Mouse (Mus musculus) midbrain, embryonic 16.5 days (tissue): ENCODE data around the gene Klhl8. TPM values are rescaled to one million over a fixed set of nuclear protein-coding genes. Genes with fewer than 3 reads are reported as not detected.

ENCODE experiments used
- ATAC-seq: fragments of 200-750 bp; cut with Nextera tagmentation; 2 replicates; pipeline ENCODE4 v1.8.0; 2017; ENCODE audit warnings: moderate TSS enrichment
- H3K27ac ChIP-seq: fragments of 300-500 bp; sonication (generic); 2 replicates; pipeline ENCODE4 v1.5.1; 2014; ENCODE audit warnings: mild to moderate bottlenecking, low read length, mixed read lengths
- H3K27me3 ChIP-seq: fragments of 300-500 bp; sonication (generic); 2 replicates; pipeline ENCODE4 v1.6.1; 2014; ENCODE audit warnings: low read depth, low read length, mixed read lengths; ENCODE audit not compliant: control insufficient read depth, insufficient read depth
- H3K36me3 ChIP-seq: fragments of 300-500 bp; sonication (generic); 2 replicates; pipeline ENCODE4 v1.6.1; 2014; ENCODE audit warnings: mild to moderate bottlenecking, low read length, moderate library complexity, mixed read lengths; ENCODE audit not compliant: control insufficient read depth, insufficient read depth
- H3K4me1 ChIP-seq: fragments of 300-500 bp; sonication (generic); 2 replicates; pipeline ENCODE4 v1.6.1; 2014; ENCODE audit warnings: mild to moderate bottlenecking, low read length, mixed read lengths; ENCODE audit not compliant: control insufficient read depth, insufficient read depth
- H3K4me2 ChIP-seq: fragments of 300-500 bp; sonication (generic); 2 replicates; pipeline ENCODE4 v1.6.1; 2014; ENCODE audit warnings: mild to moderate bottlenecking, low read length, mixed read lengths
- H3K4me3 ChIP-seq: fragments of 300-500 bp; sonication (generic); 2 replicates; pipeline ENCODE4 v1.5.1; 2014; ENCODE audit warnings: low read depth, mild to moderate bottlenecking, low read length, moderate library complexity, mixed read lengths
- H3K9ac ChIP-seq: fragments of 300-500 bp; sonication (generic); 2 replicates; pipeline ENCODE4 v1.6.1; 2014; ENCODE audit warnings: low read depth, low read length, mixed read lengths
- H3K9me3 ChIP-seq: fragments of 300-500 bp; sonication (generic); replicated peaks from 2 replicates; pipeline ENCODE4 v1.6.1; 2014; ENCODE audit warnings: mild to moderate bottlenecking, low read length, mixed read lengths; ENCODE audit not compliant: control insufficient read depth, poor library complexity, severe bottlenecking
- WGBS: fragments of 180-500 bp; shearing (Covaris S2); extraction: QIAGEN DNeasy Blood & Tissue Kit; methylation state at CpG from one replicate; pipeline ENCODE4 v1.1.7; 2014; 5-methylcytosine and 5-hydroxymethylcytosine counted together
- polyA plus RNA-seq: library from polyadenylated mRNA; unstranded; fragments of >200 nt; fragmentation: Nextera tagmentation; extraction: Ambion mirVana; gene quantifications from 2 replicates; pipeline ENCODE4 v1.2.1, GENCODE M21; 2015

Gene Klhl8
- polyA plus RNA-seq, 1 experiment from 2014 or later = 49.7 TPM

DNA sequence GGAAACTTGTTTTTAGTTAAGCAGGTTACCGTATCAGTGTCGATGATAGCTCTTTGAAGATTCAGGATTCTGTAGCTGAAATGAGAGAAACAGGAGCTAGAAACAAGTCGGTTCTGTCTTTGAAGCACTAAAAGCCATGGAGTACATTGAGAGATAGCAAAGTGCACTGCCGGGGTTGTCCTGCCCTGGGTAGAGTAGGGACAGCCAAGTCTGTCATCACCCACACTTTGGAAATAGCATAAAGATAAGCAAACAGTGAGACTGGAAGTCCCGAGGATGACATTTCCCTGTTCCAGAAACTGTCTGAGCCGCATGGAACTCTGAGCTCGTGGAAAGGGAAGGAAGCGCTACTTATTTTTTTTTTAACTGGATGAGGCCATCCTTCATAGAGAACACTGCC, 82.3 kb downstream of the Klhl8 start:
- no peak for ATAC-seq
- no peak overlapping the region for H3K9ac ChIP-seq
- no peaks in the 10 kb centered on the region for H3K27me3 ChIP-seq
- H3K9me3 ChIP-seq = no peaks in the 10 kb centered on the region
- H3K27ac ChIP-seq = no peak overlapping the region
- H3K4me2 ChIP-seq = no peak overlapping the region
- no peak overlapping the region for H3K4me3 ChIP-seq
- H3K4me1 ChIP-seq = no peaks in the 10 kb centered on the region
- 79% methylated on average over 8 of the region's 8 CpGs for WGBS
- H3K36me3 ChIP-seq = no peaks in the 10 kb centered on the region

- WGBS = 83% methylated on average over 21 of the region's 21 CpGs
- no peaks in the 10 kb centered on the region for H3K4me1 ChIP-seq
- no peak overlapping the region for H3K4me2 ChIP-seq
- H3K27me3 ChIP-seq = no peaks in the 10 kb centered on the region
- H3K27ac ChIP-seq = no peak overlapping the region
- no peak for ATAC-seq
- no peaks in the 10 kb centered on the region for H3K36me3 ChIP-seq
- H3K4me3 ChIP-seq = no peak overlapping the region
- H3K9ac ChIP-seq = no peak overlapping the region
- no peaks in the 10 kb centered on the region for H3K9me3 ChIP-seq
Measured at GRCm38 (mm10) chr5:103828304-103828703, 82.8 kb downstream of the Klhl8 start.

DNA sequence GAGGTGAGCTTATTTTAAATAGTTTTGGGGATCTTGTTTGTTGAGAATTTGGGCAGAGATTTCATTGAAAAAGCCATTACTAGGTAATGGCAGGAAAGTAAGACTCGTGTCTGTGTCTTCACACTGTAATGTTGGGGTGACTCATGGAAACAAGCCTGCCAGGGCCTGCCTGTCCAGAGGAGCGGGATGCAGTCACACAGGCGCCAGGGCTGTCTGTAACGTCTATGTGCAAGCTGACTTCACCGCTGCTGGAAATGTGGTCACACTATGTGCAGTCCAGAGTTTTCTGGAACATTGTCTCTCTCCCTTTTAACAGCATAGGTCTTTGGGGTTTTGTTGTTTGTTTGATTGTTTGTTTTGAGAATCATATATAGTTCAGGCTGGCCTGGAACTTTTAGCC, 88.1 kb downstream of the Klhl8 start:
- no peak overlapping the region for H3K4me2 ChIP-seq
- H3K27me3 ChIP-seq = no peaks in the 10 kb centered on the region
- no peaks in the 10 kb centered on the region for H3K9me3 ChIP-seq
- ATAC-seq = no peak
- WGBS = 96% methylated on average over 5 of the region's 5 CpGs
- no peak overlapping the region for H3K9ac ChIP-seq
- no peaks in the 10 kb centered on the region for H3K4me1 ChIP-seq
- H3K36me3 ChIP-seq = no peaks in the 10 kb centered on the region
- H3K27ac ChIP-seq = no peak overlapping the region
- H3K4me3 ChIP-seq = no peak overlapping the region

DNA sequence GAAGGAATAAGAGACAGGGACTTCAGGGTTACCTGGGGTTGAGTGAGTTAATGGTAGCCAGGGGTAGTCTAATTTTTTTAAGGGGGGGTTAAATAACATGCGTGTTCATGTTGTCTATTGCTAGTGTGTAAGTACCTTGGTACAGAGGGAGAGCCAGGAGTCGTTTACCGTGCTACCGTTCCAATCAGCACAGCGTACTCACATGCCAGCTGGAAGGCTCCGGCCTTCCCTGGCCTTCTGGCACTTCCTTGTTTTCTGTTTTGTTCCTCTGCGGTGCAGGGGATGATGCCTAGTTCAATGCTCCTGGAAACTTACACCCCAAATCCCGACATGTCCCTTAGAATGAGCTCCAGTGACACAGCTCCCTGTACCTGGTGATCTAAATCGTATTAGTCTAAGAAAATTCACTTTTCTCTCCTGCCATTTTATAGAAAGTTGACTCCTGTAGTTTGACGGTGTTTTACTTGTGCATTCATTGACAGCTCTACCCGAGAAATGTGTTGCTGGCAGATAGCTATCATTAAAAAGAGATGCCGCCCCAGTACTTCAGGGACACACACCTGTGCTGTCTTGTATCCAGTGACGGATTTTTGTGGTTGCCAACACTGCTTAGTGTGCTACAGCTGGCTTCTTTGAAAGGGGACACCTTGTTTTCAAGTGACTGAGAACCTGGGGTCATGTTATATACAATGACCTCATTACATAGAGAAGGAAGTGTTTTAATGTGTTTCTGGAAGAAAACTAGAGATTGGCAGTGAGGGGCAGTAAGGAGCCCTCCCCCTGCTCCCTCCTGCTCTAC, 89.4 kb downstream of the Klhl8 start:
- Histone ChIP-seq H3K9ac (no peak overlapping the region), H3K9me3 (no peaks in the 10 kb centered on the region), H3K4me2 (no peak overlapping the region), H3K27me3 (no peaks in the 10 kb centered on the region), H3K4me1 (no peaks in the 10 kb centered on the region), H3K4me3 (no peak overlapping the region), H3K36me3 (no peaks in the 10 kb centered on the region), H3K27ac (no peak overlapping the region)
- ATAC-seq = no peak
- 89% methylated on average over 13 of the region's 13 CpGs for WGBS

GRCm38 (mm10) chr5:103821062-103821461, 90.0 kb downstream of the Klhl8 start:
- Histone ChIP-seq H3K4me1 (no peaks in the 10 kb centered on the region), H3K9me3 (no peaks in the 10 kb centered on the region), H3K36me3 (no peaks in the 10 kb centered on the region), H3K4me3 (no peak overlapping the region), H3K27ac (no peak overlapping the region), H3K27me3 (no peaks in the 10 kb centered on the region), H3K9ac (no peak overlapping the region), H3K4me2 (no peak overlapping the region)
- 85% methylated on average over 9 of the region's 9 CpGs for WGBS
- ATAC-seq = no peak

GRCm38 (mm10) chr5:103819674-103820073, 91.4 kb downstream of the Klhl8 start:
- ATAC-seq = no peak
- Histone ChIP-seq H3K27ac (no peak overlapping the region), H3K36me3 (no peaks in the 10 kb centered on the region), H3K9ac (no peak overlapping the region), H3K4me3 (no peak overlapping the region), H3K4me2 (no peak overlapping the region), H3K27me3 (no peaks in the 10 kb centered on the region), H3K4me1 (no peaks in the 10 kb centered on the region), H3K9me3 (no peaks in the 10 kb centered on the region)
- WGBS = 89% methylated on average over 1 of the region's 1 CpGs

DNA sequence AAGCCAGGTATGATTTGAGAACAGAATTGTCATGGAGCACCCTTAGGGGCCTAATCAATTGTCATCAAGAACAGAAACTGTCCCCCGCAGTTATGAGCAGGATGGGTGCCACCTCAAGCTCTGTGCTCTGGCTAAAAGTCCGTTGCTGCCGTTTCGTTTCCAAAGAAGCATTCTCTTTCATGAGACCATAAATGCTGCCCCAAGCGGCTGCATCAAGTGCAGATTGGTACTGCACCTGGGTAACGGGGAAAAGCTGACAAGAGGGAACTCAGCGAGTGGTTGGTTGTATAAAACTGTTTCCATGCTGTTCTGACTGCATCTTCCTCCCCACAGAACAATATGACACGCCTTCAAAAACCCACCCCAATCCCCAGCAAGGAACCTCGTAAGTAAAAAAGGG, 92.5 kb downstream of the Klhl8 start:
- Histone ChIP-seq H3K36me3 (no peaks in the 10 kb centered on the region), H3K9ac (no peak overlapping the region), H3K27me3 (no peaks in the 10 kb centered on the region), H3K9me3 (no peaks in the 10 kb centered on the region), H3K4me1 (no peaks in the 10 kb centered on the region; the same call in 1 of the 2 replicates), H3K27ac (no peak overlapping the region), H3K4me3 (no peak overlapping the region), H3K4me2 (no peak overlapping the region)
- WGBS = 84% methylated on average over 9 of the region's 9 CpGs
- no peak for ATAC-seq

DNA sequence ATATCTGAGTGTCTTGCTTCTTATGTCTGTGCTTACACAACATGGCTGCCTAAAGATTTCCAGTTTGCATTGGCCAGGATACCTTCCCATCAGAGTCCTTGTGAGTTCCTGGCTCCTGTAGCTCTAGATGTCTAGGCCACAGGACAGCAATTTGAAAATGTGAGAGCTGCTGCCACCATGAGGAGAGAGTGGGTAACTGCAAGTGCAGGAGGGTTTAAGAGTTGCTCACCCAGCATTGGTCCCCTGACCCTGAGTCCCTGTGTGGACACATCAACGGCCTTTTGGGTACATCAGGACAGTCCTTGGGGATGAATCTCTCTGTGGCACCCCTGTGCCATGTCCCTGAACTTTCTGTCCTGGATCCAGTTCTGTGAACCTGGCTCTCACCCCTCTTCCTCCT, 93.3 kb downstream of the Klhl8 start:
- no peak overlapping the region for H3K4me2 ChIP-seq
- no peak overlapping the region for H3K27ac ChIP-seq
- H3K4me3 ChIP-seq = no peak overlapping the region
- H3K27me3 ChIP-seq = no peaks in the 10 kb centered on the region
- WGBS = 56% methylated on average over 1 of the region's 1 CpGs
- no peaks in the 10 kb centered on the region; the same call in 1 of the 2 replicates for H3K4me1 ChIP-seq
- H3K9ac ChIP-seq = no peak overlapping the region
- no peaks in the 10 kb centered on the region for H3K9me3 ChIP-seq
- H3K36me3 ChIP-seq = no peaks in the 10 kb centered on the region
- peak; percentile 47; the same call in 1 of the 2 replicates for ATAC-seq

DNA sequence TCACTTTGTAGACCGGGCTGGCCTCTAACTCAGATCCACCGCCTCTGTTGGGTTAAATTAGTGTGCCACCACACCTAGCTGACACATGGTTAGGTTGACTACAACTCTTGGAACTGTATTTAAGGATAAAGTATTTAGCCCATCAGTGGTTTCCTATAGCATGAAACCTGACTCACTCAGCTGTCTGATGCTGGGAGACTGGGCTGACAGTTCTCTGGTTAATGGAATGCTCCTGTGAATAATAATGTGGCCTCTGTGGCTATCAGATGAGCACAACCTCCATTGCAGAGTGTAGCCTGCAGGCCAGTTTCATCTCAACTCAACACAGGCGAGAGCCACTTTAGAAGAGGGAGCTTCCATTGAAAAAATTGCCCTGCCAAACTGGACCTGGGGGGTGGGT, 94.3 kb downstream of the Klhl8 start:
- Histone ChIP-seq H3K9me3 (no peaks in the 10 kb centered on the region), H3K4me1 (no peaks in the 10 kb centered on the region; the same call in 1 of the 2 replicates), H3K27ac (no peak overlapping the region), H3K4me2 (no peak overlapping the region), H3K27me3 (no peaks in the 10 kb centered on the region), H3K4me3 (no peak overlapping the region), H3K36me3 (no peaks in the 10 kb centered on the region), H3K9ac (no peak overlapping the region)
- 86% methylated on average over 3 of the region's 3 CpGs for WGBS
- no peak for ATAC-seq
